Mouse (Mus musculus) heart, embryonic 12.5 days (tissue): ENCODE data around the gene Syt5. TPM values are rescaled to one million over a fixed set of nuclear protein-coding genes. Genes with fewer than 3 reads are reported as not detected.
"Not testable (repeated sequence)": the region's sequence is repeated elsewhere in the genome, so short reads cannot be mapped to it uniquely, and the experiment has no call there.

Source experiments
- ATAC-seq: fragments of 200-750 bp; cut with Nextera tagmentation; 2 replicates; pipeline ENCODE4 v1.8.0; 2017; ENCODE audit warnings: moderate TSS enrichment, moderate library complexity; ENCODE audit not compliant: insufficient number of reproducible peaks, low FRiP score
- H3K27ac ChIP-seq: fragments of 300-500 bp; sonication (generic); 2 replicates; pipeline ENCODE4 v1.5.1; 2016; ENCODE audit warnings: mild to moderate bottlenecking, moderate library complexity; ENCODE audit not compliant: poor library complexity, severe bottlenecking
- H3K27me3 ChIP-seq: fragments of 300-500 bp; sonication (generic); replicated peaks from 2 replicates; pipeline ENCODE4 v1.6.1; 2016; ENCODE audit warnings: mild to moderate bottlenecking, moderate library complexity
- H3K36me3 ChIP-seq: fragments of 300-500 bp; sonication (generic); 2 replicates; pipeline ENCODE4 v1.6.1; 2016; ENCODE audit warnings: mild to moderate bottlenecking, moderate library complexity
- H3K4me1 ChIP-seq: fragments of 300-500 bp; sonication (generic); replicated peaks from 2 replicates; pipeline ENCODE4 v1.6.1; 2016; ENCODE audit warnings: mild to moderate bottlenecking
- H3K4me2 ChIP-seq: fragments of 300-500 bp; sonication (generic); 2 replicates; pipeline ENCODE4 v1.6.1; 2016; ENCODE audit warnings: mild to moderate bottlenecking, moderate library complexity
- H3K4me3 ChIP-seq: fragments of 300-500 bp; sonication (generic); 2 replicates; pipeline ENCODE4 v1.5.1; 2016; ENCODE audit warnings: mild to moderate bottlenecking
- H3K9ac ChIP-seq: fragments of 300-500 bp; sonication (generic); 2 replicates; pipeline ENCODE4 v1.6.1; 2016; ENCODE audit warnings: mild to moderate bottlenecking, moderate library complexity
- H3K9me3 ChIP-seq: fragments of 300-500 bp; sonication (generic); replicated peaks from 2 replicates; pipeline ENCODE4 v1.6.1; 2016; ENCODE audit warnings: mild to moderate bottlenecking, moderate library complexity
- WGBS: fragments of 180-500 bp; shearing (Covaris S2); methylation state at CpG from one replicate; pipeline ENCODE4 v1.1.7; 2016; 5-methylcytosine and 5-hydroxymethylcytosine counted together
- polyA plus RNA-seq: library from polyadenylated mRNA; unstranded; fragments of >200 nt; fragmentation: Nextera tagmentation; extraction: Ambion mirVana; gene quantifications from 2 replicates; pipeline ENCODE4 v1.2.1, GENCODE M21; 2016

Syt5 gene
- polyA plus RNA-seq, 1 experiment from 2014 or later = 1.4 TPM

- ATAC-seq = no peak
- H3K9ac ChIP-seq = no peak overlapping the region
- no peaks in the 10 kb centered on the region for H3K9me3 ChIP-seq
- H3K36me3 ChIP-seq = no peaks in the 10 kb centered on the region
- H3K4me2 ChIP-seq = no peak overlapping the region
- H3K4me3 ChIP-seq = no peak overlapping the region
- 72% methylated on average over 2 of the region's 2 CpGs for WGBS
- H3K27ac ChIP-seq = no peak overlapping the region
- H3K4me1 ChIP-seq = no peaks in the 10 kb centered on the region
- H3K27me3 ChIP-seq = peaks cover 20% of the 10 kb centered on the region; the same call in 1 of the 2 replicates
Measured at GRCm38 (mm10) chr7:4539019-4539418, 8.3 kb downstream of the Syt5 start.

GRCm38 (mm10) chr7:4537181-4537580 is 10.2 kb downstream of the Syt5 start:
- H3K36me3 ChIP-seq = no peaks in the 10 kb centered on the region
- H3K27ac ChIP-seq = no peak overlapping the region
- H3K27me3 ChIP-seq = peaks cover 11% of the 10 kb centered on the region; the same call in 1 of the 2 replicates
- no peak for ATAC-seq
- no peak overlapping the region for H3K4me2 ChIP-seq
- H3K9me3 ChIP-seq = no peaks in the 10 kb centered on the region
- 49% methylated on average over 4 of the region's 4 CpGs for WGBS
- no peak overlapping the region for H3K4me3 ChIP-seq
- H3K9ac ChIP-seq = no peak overlapping the region
- peaks cover 1% of the 10 kb centered on the region for H3K4me1 ChIP-seq

GRCm38 (mm10) chr7:4536369-4536768 is 11.0 kb downstream of the Syt5 start:
- 88% methylated on average over 4 of the region's 4 CpGs for WGBS
- no peak for ATAC-seq
- H3K9ac ChIP-seq = no peak overlapping the region

GRCm38 (mm10) chr7:4532005-4532729 is 15.2 kb downstream of the Syt5 start, which contains the start of gene Dnaaf3:
Dnaaf3 (minus strand) TSS chr7:4532453.
- H3K4me1 ChIP-seq = peaks cover 11% of the 10 kb centered on the region
- ATAC-seq = peak; percentile 89
- peak within 1 kb of the TSS; percentile 45 for H3K4me3 ChIP-seq
- H3K36me3 ChIP-seq = no peaks in the 10 kb centered on the region
- peak within 1 kb of the TSS; percentile 80 for H3K4me2 ChIP-seq
- peaks cover 29% of the 10 kb centered on the region for H3K27me3 ChIP-seq
- H3K27ac ChIP-seq = no peak within 1 kb of the TSS
- H3K9me3 ChIP-seq = no peaks in the 10 kb centered on the region
- peak within 1 kb of the TSS; percentile 7; the same call in 1 of the 2 replicates for H3K9ac ChIP-seq
- WGBS = 5% methylated on average over 28 of the region's 28 CpGs

More at GRCm38 (mm10) chr7:4536369-4536768, 11.0 kb downstream of the Syt5 start:
- Histone ChIP-seq H3K4me2 (no peak overlapping the region), H3K9me3 (no peaks in the 10 kb centered on the region), H3K4me3 (no peak overlapping the region), H3K36me3 (no peaks in the 10 kb centered on the region), H3K27me3 (peaks cover 9% of the 10 kb centered on the region), H3K27ac (no peak overlapping the region), H3K4me1 (peaks cover 8% of the 10 kb centered on the region)

DNA sequence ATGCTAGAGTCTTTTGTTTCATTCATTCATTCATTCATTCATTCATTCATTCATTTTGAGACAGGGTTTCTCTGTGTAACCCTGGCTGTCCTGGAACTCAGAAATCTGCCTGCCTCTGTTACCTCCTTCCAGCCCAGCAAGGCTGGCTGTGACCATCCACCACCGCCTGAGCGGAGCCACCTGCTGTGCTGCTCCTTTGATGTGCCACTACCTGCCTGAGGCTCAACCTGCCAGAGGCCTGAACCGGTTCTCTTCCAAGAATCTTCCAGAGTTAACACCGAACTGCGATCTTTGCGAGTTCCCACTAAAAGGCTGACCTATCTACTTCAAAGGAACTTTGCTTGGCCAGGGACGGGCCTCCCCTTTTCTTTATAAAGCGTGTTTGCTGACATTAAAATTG is 17.2 kb downstream of the Syt5 start:
- not testable (repeated sequence) for H3K4me3 ChIP-seq, H3K4me2 ChIP-seq, H3K9me3 ChIP-seq, H3K27ac ChIP-seq, H3K36me3 ChIP-seq, ATAC-seq, H3K9ac ChIP-seq
- H3K27me3 ChIP-seq = peaks cover 34% of the 10 kb centered on the region
- H3K4me1 ChIP-seq = peaks cover 20% of the 10 kb centered on the region
- 31% methylated on average over 8 of the region's 8 CpGs for WGBS

DNA sequence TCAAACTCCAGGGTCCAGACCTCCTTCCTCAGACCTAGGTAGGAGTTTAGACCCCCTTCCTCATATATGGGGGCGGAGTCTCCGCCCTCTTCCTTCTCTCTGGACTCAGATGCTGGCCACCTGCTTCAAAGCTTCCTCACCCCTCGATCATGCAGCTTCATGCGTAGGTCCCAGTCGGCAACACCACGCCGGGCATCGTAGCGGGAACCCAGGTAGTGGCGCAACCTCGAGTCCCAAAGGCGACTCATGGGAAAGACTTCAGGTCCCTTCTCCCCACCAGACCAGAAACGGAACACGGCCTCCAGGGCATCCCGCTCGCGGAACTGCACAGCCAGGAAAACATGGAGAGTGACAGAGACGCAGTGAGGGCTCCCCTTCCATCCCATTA is 20.0 kb downstream of the Syt5 start:
- 0 out of 2 replicates have a peak overlapping the region, but pooled peaks have one; percentile 38 for H3K4me3 ChIP-seq
- H3K27ac ChIP-seq = no peak overlapping the region
- no peak for ATAC-seq
- H3K9ac ChIP-seq = no peak overlapping the region
- H3K4me2 ChIP-seq = peak overlapping the region; percentile 69
- peaks cover 30% of the 10 kb centered on the region for H3K27me3 ChIP-seq
- H3K36me3 ChIP-seq = no peaks in the 10 kb centered on the region
- H3K9me3 ChIP-seq = no peaks in the 10 kb centered on the region
- WGBS = 49% methylated on average over 18 of the region's 18 CpGs
- H3K4me1 ChIP-seq = peaks cover 33% of the 10 kb centered on the region

DNA sequence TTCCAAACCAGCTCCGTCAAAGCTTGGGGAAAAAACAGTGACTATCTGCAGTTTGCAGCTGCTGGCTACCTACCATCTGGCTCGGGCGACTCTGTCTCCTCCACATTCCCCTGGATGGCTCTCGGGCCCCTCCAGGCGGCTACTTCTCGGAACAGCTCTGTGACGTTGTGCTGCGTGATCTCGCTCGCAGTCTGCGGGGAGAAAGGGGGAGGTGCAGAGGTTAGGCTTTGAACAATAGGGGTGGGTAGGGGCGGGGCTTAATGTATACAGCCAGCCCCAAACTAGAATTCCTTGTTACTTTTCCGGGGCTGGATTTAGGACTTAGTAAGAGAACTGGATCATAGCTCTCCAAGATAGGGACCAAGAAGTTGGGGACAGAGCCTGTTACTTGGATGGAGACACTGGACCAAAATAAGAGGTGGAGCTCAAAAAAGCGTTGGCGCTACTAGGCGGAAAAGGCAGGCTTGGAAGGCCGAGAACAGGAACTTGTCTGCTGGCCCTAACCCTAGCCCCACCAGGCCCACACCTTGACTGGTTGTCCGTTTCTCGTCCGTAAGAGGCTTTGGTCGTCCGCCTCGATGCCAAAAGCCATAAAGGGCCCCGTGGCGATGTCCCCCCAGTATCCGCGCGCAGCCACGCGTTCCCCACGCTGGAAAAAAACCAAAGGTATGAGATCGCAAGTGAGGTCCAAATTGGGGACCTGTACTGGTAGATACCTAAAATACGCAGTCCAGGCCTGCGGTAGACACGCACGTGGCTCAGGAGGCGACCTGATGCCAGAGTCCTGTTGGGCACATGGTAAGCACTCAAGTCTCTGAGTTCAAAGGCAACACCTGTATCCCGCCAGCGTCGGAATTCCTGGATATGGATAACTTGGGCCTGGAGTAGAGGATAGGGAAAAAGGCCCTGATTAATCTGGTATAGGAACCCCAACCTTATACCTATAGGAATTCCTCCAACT is 20.7 kb downstream of the Syt5 start:
- Histone ChIP-seq H3K4me3 (peak overlapping the region; percentile 38), H3K27me3 (peaks cover 30% of the 10 kb centered on the region), H3K9ac (peak overlapping the region; percentile 62), H3K9me3 (no peaks in the 10 kb centered on the region), H3K27ac (no peak overlapping the region), H3K4me1 (peaks cover 26% of the 10 kb centered on the region), H3K4me2 (peak overlapping the region; percentile 69), H3K36me3 (no peaks in the 10 kb centered on the region)
- ATAC-seq = peak; percentile 86
- 21% methylated on average over 40 of the region's 40 CpGs for WGBS

GRCm38 (mm10) chr7:4524212-4524922 is 23.0 kb downstream of the Syt5 start, which contains the start of gene Tnni3:
Tnni3 (minus strand) TSS chr7:4524229.
- peak within 1 kb of the TSS; percentile 94 for H3K27ac ChIP-seq
- H3K9me3 ChIP-seq, ATAC-seq: not testable (repeated sequence)
- peaks cover 43% of the 10 kb centered on the region for H3K4me1 ChIP-seq
- H3K27me3 ChIP-seq = peaks cover 20% of the 10 kb centered on the region
- peak within 1 kb of the TSS; percentile 61; the same call in 1 of the 2 replicates for H3K4me3 ChIP-seq
- H3K9ac ChIP-seq = 0 out of 2 replicates have a peak within 1 kb of the TSS, but pooled peaks have one; percentile 40
- H3K36me3 ChIP-seq = peaks cover 11% of the 10 kb centered on the region
- H3K4me2 ChIP-seq = peak within 1 kb of the TSS; percentile 77
- 68% methylated on average over 15 of the region's 15 CpGs for WGBS

GRCm38 (mm10) chr7:4523205-4524130 is 23.9 kb downstream of the Syt5 start:
- Histone ChIP-seq H3K27ac (peak overlapping the region; percentile 94), H3K4me1 (peaks cover 52% of the 10 kb centered on the region), H3K9me3 (no peaks in the 10 kb centered on the region), H3K4me3 (peak overlapping the region; percentile 61; the same call in 1 of the 2 replicates), H3K4me2 (peak overlapping the region; percentile 77), H3K9ac (0 out of 2 replicates have a peak overlapping the region, but pooled peaks have one; percentile 40), H3K27me3 (peaks cover 15% of the 10 kb centered on the region), H3K36me3 (peaks cover 19% of the 10 kb centered on the region)
- WGBS = 77% methylated on average over 33 of the region's 33 CpGs
- ATAC-seq = no peak

GRCm38 (mm10) chr7:4522292-4522691 is 25.0 kb downstream of the Syt5 start:
- Histone ChIP-seq H3K4me3 (peak overlapping the region; percentile 61), H3K27ac (peak overlapping the region; percentile 94), H3K9ac (peak overlapping the region; percentile 86), H3K36me3 (peaks cover 26% of the 10 kb centered on the region), H3K4me1 (peaks cover 56% of the 10 kb centered on the region), H3K4me2 (peak overlapping the region; percentile 77), H3K27me3 (peaks cover 6% of the 10 kb centered on the region), H3K9me3 (no peaks in the 10 kb centered on the region)
- ATAC-seq = peak; percentile 40
- 26% methylated on average over 6 of the region's 6 CpGs for WGBS
